Comparison of ENCODE assay signal across 11 mouse cellular contexts in the genomic region with DNA sequence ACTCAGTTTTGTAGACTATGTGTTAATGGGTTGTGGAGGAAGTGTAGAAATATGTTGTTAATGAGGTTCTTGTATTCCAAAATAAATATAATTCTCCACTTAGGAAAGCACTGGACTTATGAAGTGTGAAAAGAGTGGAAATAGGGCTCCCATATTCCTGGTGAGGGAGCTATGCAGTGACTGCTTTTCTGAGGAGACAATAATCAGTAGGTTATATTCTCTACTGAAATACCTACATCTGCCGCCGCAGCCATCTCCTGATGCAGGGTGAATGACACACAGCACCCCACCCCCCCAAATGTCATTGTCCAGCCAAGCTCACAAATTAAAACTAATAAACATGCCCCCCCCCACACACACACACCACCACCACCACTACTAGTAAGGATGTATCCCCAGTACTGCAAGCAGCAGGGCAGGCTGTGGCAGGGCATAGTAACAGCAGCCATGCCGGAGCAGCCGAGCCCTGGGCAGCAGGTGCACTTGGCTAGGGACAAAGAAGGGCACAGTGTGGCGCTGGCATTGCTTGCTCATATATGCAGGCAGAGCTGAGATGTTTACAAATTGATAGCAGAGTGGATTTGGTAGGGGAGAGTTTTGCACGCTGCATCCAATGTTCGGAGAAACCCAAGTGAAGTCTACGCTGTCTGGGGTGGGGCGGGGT.
DNase-seq lines count a peak whose midpoint lies in the region; ATAC-seq and TF ChIP-seq lines count a peak whose summit lies in the region.
"Had no signal": no experiment of that assay in that cellular context is flagged by ENCODE, and none has a peak within 500 bp of the region (broad histone marks: within the 10 kb centered on the region; RNA-seq: fewer than 3 reads in every experiment).

No protein-coding gene starts in this region.

- H3K4me3 ChIP-seq in embryonic facial prominence, embryonic 11.5 days (ENCODE audit: low read depth, low read length), result no peak overlapping the region
- no peak overlapping the region for H3K4me3 ChIP-seq in embryonic facial prominence, embryonic 10.5 days
- no peak overlapping the region for H3K4me3 ChIP-seq in forebrain, embryonic 14.5 days (ENCODE audit: low read depth, low read length)
- no peak overlapping the region; the same call in 1 of the 2 replicates for H3K4me3 ChIP-seq in midbrain, embryonic 13.5 days (replicated peaks)
- H3K4me3 ChIP-seq in liver, embryonic 12.5 days, result no peak overlapping the region
- H3K4me3 ChIP-seq in left cerebral cortex, adult 2 months, result no peak overlapping the region
- H3K4me3 ChIP-seq in liver, embryonic 11.5 days (ENCODE audit: low read depth, low read length), result no peak overlapping the region

- DNase-seq in embryonic facial prominence, embryonic 11.5 days (ENCODE audit: low spot score), result no peak
- DNase-seq in embryonic facial prominence, embryonic 10.5 days (ENCODE audit: low spot score), result no peak
- peak; percentile 25 for DNase-seq in brain, adult 2 months (ENCODE audit: low read depth, low spot score)
- DNase-seq in forebrain, embryonic 14.5 days (ENCODE audit: low spot score), result peak; percentile 57
- no peak for DNase-seq in left cerebral cortex, adult 2 months (ENCODE audit: extremely low spot score in 1 of 2, low spot score in 2 of 2)
- no peak for DNase-seq in liver, embryonic 11.5 days (ENCODE audit: low spot score)
- DNase-seq: gastrocnemius, postnatal 25 days had no signal

- peak; percentile 63; the same call in 1 of the 2 replicates for ATAC-seq in embryonic facial prominence, embryonic 11.5 days (replicated peaks; ENCODE audit: insufficient number of reproducible peaks, low FRiP score, low TSS enrichment, low read depth)
- ATAC-seq in forebrain, embryonic 14.5 days, result peak; percentile 67
- peak; percentile 88 for ATAC-seq in midbrain, embryonic 13.5 days
- no peak for ATAC-seq in liver, embryonic 12.5 days
- ATAC-seq in liver, embryonic 11.5 days (replicated peaks; ENCODE audit: low FRiP score), result no peak

- 87% methylated on average over 9 of the region's 9 CpGs for WGBS in embryonic facial prominence, embryonic 11.5 days
- WGBS in embryonic facial prominence, embryonic 10.5 days, result 93% methylated on average over 9 of the region's 9 CpGs
- 70% methylated on average over 9 of the region's 9 CpGs for WGBS in forebrain, embryonic 14.5 days
- WGBS in midbrain, embryonic 13.5 days, result 64% methylated on average over 9 of the region's 9 CpGs
- WGBS in liver, embryonic 12.5 days (ENCODE audit: insufficient replicate concordance), result 83% methylated on average over 9 of the region's 9 CpGs
- WGBS in liver, embryonic 11.5 days, result 88% methylated on average over 9 of the region's 9 CpGs

- H3K9ac ChIP-seq in embryonic facial prominence, embryonic 11.5 days (replicated peaks; ENCODE audit: low read length), result no peak overlapping the region
- peak overlapping the region; percentile 13; the same call in 1 of the 2 replicates for H3K9ac ChIP-seq in forebrain, embryonic 14.5 days (ENCODE audit: low read length)
- H3K9ac ChIP-seq in midbrain, embryonic 13.5 days (replicated peaks), result peak overlapping the region; percentile 51; the same call in 1 of the 2 replicates
- no peak overlapping the region for H3K9ac ChIP-seq in liver, embryonic 12.5 days
- H3K9ac ChIP-seq in liver, embryonic 11.5 days (ENCODE audit: low read depth, low read length), result no peak overlapping the region
- H3K9ac ChIP-seq: liver, embryonic 14.5 days had no signal

- no peaks in the 10 kb centered on the region for H3K4me1 ChIP-seq in embryonic facial prominence, embryonic 11.5 days (ENCODE audit: control insufficient read depth, insufficient read depth, low read length)
- H3K4me1 ChIP-seq in embryonic facial prominence, embryonic 10.5 days, result no peaks in the 10 kb centered on the region
- peaks cover 5% of the 10 kb centered on the region for H3K4me1 ChIP-seq in forebrain, embryonic 14.5 days (ENCODE audit: control insufficient read depth, insufficient read depth, low read length)
- H3K4me1 ChIP-seq in midbrain, embryonic 13.5 days (replicated peaks), result peaks cover 17% of the 10 kb centered on the region
- no peaks in the 10 kb centered on the region for H3K4me1 ChIP-seq in liver, embryonic 12.5 days
- no peaks in the 10 kb centered on the region for H3K4me1 ChIP-seq in liver, embryonic 11.5 days (replicated peaks; ENCODE audit: control insufficient read depth, insufficient read depth, low read length)
- H3K4me1 ChIP-seq: embryonic facial prominence, embryonic 13.5 days had no signal

- no peaks in the 10 kb centered on the region for H3K9me3 ChIP-seq in embryonic facial prominence, embryonic 11.5 days (replicated peaks; ENCODE audit: control insufficient read depth, low read length)
- H3K9me3 ChIP-seq in embryonic facial prominence, embryonic 10.5 days, result no peaks in the 10 kb centered on the region
- H3K9me3 ChIP-seq in forebrain, embryonic 14.5 days (replicated peaks; ENCODE audit: control insufficient read depth, low read length), result no peaks in the 10 kb centered on the region
- no peaks in the 10 kb centered on the region for H3K9me3 ChIP-seq in midbrain, embryonic 13.5 days
- H3K9me3 ChIP-seq in liver, embryonic 12.5 days (replicated peaks), result no peaks in the 10 kb centered on the region
- H3K9me3 ChIP-seq in liver, embryonic 11.5 days (ENCODE audit: control insufficient read depth, low read length), result no peaks in the 10 kb centered on the region
- H3K9me3 ChIP-seq: embryonic facial prominence, embryonic 13.5 days had no signal

- H3K27me3 ChIP-seq in embryonic facial prominence, embryonic 11.5 days (ENCODE audit: control insufficient read depth, insufficient read depth, low read length), result no peaks in the 10 kb centered on the region
- H3K27me3 ChIP-seq in embryonic facial prominence, embryonic 10.5 days (replicated peaks; ENCODE audit: low read depth, poor library complexity, severe bottlenecking), result no peaks in the 10 kb centered on the region
- H3K27me3 ChIP-seq in forebrain, embryonic 14.5 days (replicated peaks; ENCODE audit: control insufficient read depth, insufficient read depth, low read length), result no peaks in the 10 kb centered on the region
- no peaks in the 10 kb centered on the region for H3K27me3 ChIP-seq in midbrain, embryonic 13.5 days
- H3K27me3 ChIP-seq in liver, embryonic 12.5 days (replicated peaks), result no peaks in the 10 kb centered on the region
- H3K27me3 ChIP-seq in liver, embryonic 11.5 days (replicated peaks; ENCODE audit: control insufficient read depth, insufficient read depth, low read length), result no peaks in the 10 kb centered on the region
- H3K27me3 ChIP-seq: embryonic facial prominence, embryonic 13.5 days had no signal

- no peaks in the 10 kb centered on the region for H3K36me3 ChIP-seq in embryonic facial prominence, embryonic 11.5 days (replicated peaks; ENCODE audit: control insufficient read depth, insufficient read depth, low read depth, low read length)
- no peaks in the 10 kb centered on the region for H3K36me3 ChIP-seq in embryonic facial prominence, embryonic 10.5 days (replicated peaks)
- no peaks in the 10 kb centered on the region for H3K36me3 ChIP-seq in forebrain, embryonic 14.5 days (ENCODE audit: control insufficient read depth, insufficient read depth, low read length)
- no peaks in the 10 kb centered on the region for H3K36me3 ChIP-seq in midbrain, embryonic 13.5 days
- H3K36me3 ChIP-seq in liver, embryonic 12.5 days, result no peaks in the 10 kb centered on the region
- no peaks in the 10 kb centered on the region for H3K36me3 ChIP-seq in liver, embryonic 11.5 days (ENCODE audit: control insufficient read depth, insufficient read depth, low read length)
- H3K36me3 ChIP-seq: embryonic facial prominence, embryonic 13.5 days had no signal

- H3K4me2 ChIP-seq in embryonic facial prominence, embryonic 11.5 days (ENCODE audit: low read depth, low read length), result no peak overlapping the region
- peak overlapping the region; percentile 45 for H3K4me2 ChIP-seq in forebrain, embryonic 14.5 days (ENCODE audit: low read length)
- H3K4me2 ChIP-seq in midbrain, embryonic 13.5 days (replicated peaks), result peak overlapping the region; percentile 53
- no peak overlapping the region for H3K4me2 ChIP-seq in liver, embryonic 12.5 days
- H3K4me2 ChIP-seq in liver, embryonic 11.5 days, result no peak overlapping the region

- no peak for TF ChIP-seq CTCF in left cerebral cortex, adult 2 months (IDR thresholded peaks at IDR 0.05)

- intact Hi-C loops in left cerebral cortex, adult 2 months (cut with DNase I), result no loop called here

- no peak overlapping the region for H3K27ac ChIP-seq in embryonic facial prominence, embryonic 11.5 days (replicated peaks; ENCODE audit: low read depth, low read length)
- no peak overlapping the region for H3K27ac ChIP-seq in embryonic facial prominence, embryonic 10.5 days (replicated peaks)
- H3K27ac ChIP-seq in forebrain, embryonic 14.5 days (ENCODE audit: low read depth, low read length), result peak overlapping the region; percentile 55; the same call in 1 of the 2 replicates
- H3K27ac ChIP-seq in midbrain, embryonic 13.5 days, result peak overlapping the region; percentile 83
- no peak overlapping the region for H3K27ac ChIP-seq in liver, embryonic 12.5 days
- H3K27ac ChIP-seq in left cerebral cortex, adult 2 months, result no peak overlapping the region
- H3K27ac ChIP-seq in liver, embryonic 11.5 days (ENCODE audit: low read depth, low read length), result no peak overlapping the region
- H3K27ac ChIP-seq: embryonic facial prominence, embryonic 13.5 days; liver, embryonic 14.5 days had no signal

Comparison
In these comparisons a context has a peak if more than half of its experiments do, and no peak if none do; other contexts are left out.
1. ATAC-seq: peak in embryonic facial prominence, embryonic 11.5 days (single experiment), forebrain, embryonic 14.5 days (single experiment) and midbrain, embryonic 13.5 days (single experiment); none in liver, embryonic 12.5 days (single experiment) and liver, embryonic 11.5 days (single experiment).
2. DNase-seq: peak in brain, adult 2 months (single experiment) and forebrain, embryonic 14.5 days (single experiment); none in embryonic facial prominence, embryonic 11.5 days (single experiment), embryonic facial prominence, embryonic 10.5 days (single experiment), left cerebral cortex, adult 2 months (0 of 2) and liver, embryonic 11.5 days (single experiment).
3. H3K27ac ChIP-seq: peak in forebrain, embryonic 14.5 days (single experiment) and midbrain, embryonic 13.5 days (single experiment); none in embryonic facial prominence, embryonic 11.5 days (single experiment), embryonic facial prominence, embryonic 10.5 days (single experiment), liver, embryonic 12.5 days (single experiment), left cerebral cortex, adult 2 months (single experiment) and liver, embryonic 11.5 days (single experiment).
4. H3K4me2 ChIP-seq: peak in forebrain, embryonic 14.5 days (single experiment) and midbrain, embryonic 13.5 days (single experiment); none in embryonic facial prominence, embryonic 11.5 days (single experiment), liver, embryonic 12.5 days (single experiment) and liver, embryonic 11.5 days (single experiment).
5. H3K9ac ChIP-seq: peak in forebrain, embryonic 14.5 days (single experiment) and midbrain, embryonic 13.5 days (single experiment); none in embryonic facial prominence, embryonic 11.5 days (single experiment), liver, embryonic 12.5 days (single experiment) and liver, embryonic 11.5 days (single experiment).